Mouse (Mus musculus) thymus, adult 2 months (tissue): ENCODE results near the gene Vsir. TPM values are rescaled to one million over a fixed set of nuclear protein-coding genes. Genes with fewer than 3 reads are reported as not detected.

Experiments used
- DNase-seq: peaks from one replicate; pipeline ENCODE4 v3.0.0; 2021
- H3K27ac ChIP-seq: fragments of 200-500 bp; 2 replicates; pipeline ENCODE4 v1.5.1; 2012; ENCODE audit warnings: low read length, control low read depth; ENCODE audit not compliant: control insufficient read depth, insufficient read depth
- H3K27me3 ChIP-seq: fragments of 200-500 bp; 2 replicates; pipeline ENCODE4 v1.6.1; 2012; ENCODE audit warnings: mild to moderate bottlenecking, low read length, moderate library complexity, mixed read lengths; ENCODE audit not compliant: control insufficient read depth, insufficient read depth
- H3K36me3 ChIP-seq: fragments of 200-500 bp; 2 replicates; pipeline ENCODE4 v1.6.1; 2012; ENCODE audit warnings: mild to moderate bottlenecking, low read length, moderate library complexity; ENCODE audit not compliant: control insufficient read depth, insufficient read depth
- H3K4me1 ChIP-seq: fragments of 200-500 bp; replicated peaks from 2 replicates; pipeline ENCODE4 v1.6.1; 2012; ENCODE audit warnings: low read length; ENCODE audit not compliant: control insufficient read depth, insufficient read depth
- H3K4me3 ChIP-seq: fragments of 200-500 bp; 2 replicates; pipeline ENCODE4 v1.5.1; 2012; ENCODE audit warnings: mild to moderate bottlenecking, low read length, control low read depth, moderate library complexity; ENCODE audit not compliant: control insufficient read depth, insufficient read depth
- CTCF ChIP-seq: fragments of 200-500 bp; IDR thresholded peaks from 2 replicates; pipeline ENCODE4 v1.5.1; 2012; ENCODE audit warnings: mild to moderate bottlenecking, control low read depth, low read length, moderate library complexity, borderline replicate concordance; ENCODE audit not compliant: control insufficient read depth, poor library complexity, insufficient read depth; ENCODE audit errors: extremely low read depth
- POLR2A ChIP-seq: fragments of 200-500 bp; IDR thresholded peaks from 2 replicates; pipeline ENCODE4 v1.6.1; 2012; ENCODE audit warnings: mild to moderate bottlenecking, low read length, control low read depth, moderate library complexity; ENCODE audit not compliant: control insufficient read depth, poor library complexity, insufficient read depth; ENCODE audit errors: extremely low read depth
- WGBS: fragments of 180-500 bp; shearing (Covaris S2); methylation state at CpG from one replicate; pipeline ENCODE4 v1.1.7; 2018; 5-methylcytosine and 5-hydroxymethylcytosine counted together
- polyA plus RNA-seq: library from polyadenylated mRNA; depleted of rRNA; stranded (reverse); fragments of >200 nt; gene quantifications from 2 replicates; pipeline ENCODE4 v1.2.3, GENCODE M21; 2012

Vsir gene
- polyA plus RNA-seq, 1 experiment = 166 TPM

DNA sequence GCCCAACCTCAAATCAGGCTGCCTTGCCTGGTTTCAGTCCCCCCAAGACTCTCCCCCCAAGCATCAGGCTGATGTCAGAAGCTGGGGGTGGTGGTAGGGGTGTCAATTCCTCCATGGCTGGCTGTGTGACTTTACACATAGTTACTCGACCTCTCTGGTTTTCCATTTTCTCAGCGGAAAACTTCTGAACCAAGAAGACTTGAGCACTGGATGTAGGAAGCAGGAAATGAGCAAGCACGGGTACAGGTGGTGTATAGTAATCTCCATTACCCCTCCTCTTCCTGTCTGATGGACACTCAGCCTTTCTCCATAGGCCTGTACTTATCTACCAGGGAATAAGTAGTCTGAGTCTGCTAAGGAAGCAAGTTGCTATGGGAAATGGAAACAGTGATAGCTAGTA is 33.6 kb downstream of the Vsir start:
- H3K27ac ChIP-seq = peak overlapping the region; percentile 89
- no peaks in the 10 kb centered on the region for H3K36me3 ChIP-seq
- no peak overlapping the region for H3K4me3 ChIP-seq
- DNase-seq = no peak
- H3K4me1 ChIP-seq = peaks cover 50% of the 10 kb centered on the region
- 41% methylated on average over 3 of the region's 3 CpGs for WGBS
- no peaks in the 10 kb centered on the region for H3K27me3 ChIP-seq
- TF ChIP-seq POLR2A (no peak), CTCF (no peak)

DNA sequence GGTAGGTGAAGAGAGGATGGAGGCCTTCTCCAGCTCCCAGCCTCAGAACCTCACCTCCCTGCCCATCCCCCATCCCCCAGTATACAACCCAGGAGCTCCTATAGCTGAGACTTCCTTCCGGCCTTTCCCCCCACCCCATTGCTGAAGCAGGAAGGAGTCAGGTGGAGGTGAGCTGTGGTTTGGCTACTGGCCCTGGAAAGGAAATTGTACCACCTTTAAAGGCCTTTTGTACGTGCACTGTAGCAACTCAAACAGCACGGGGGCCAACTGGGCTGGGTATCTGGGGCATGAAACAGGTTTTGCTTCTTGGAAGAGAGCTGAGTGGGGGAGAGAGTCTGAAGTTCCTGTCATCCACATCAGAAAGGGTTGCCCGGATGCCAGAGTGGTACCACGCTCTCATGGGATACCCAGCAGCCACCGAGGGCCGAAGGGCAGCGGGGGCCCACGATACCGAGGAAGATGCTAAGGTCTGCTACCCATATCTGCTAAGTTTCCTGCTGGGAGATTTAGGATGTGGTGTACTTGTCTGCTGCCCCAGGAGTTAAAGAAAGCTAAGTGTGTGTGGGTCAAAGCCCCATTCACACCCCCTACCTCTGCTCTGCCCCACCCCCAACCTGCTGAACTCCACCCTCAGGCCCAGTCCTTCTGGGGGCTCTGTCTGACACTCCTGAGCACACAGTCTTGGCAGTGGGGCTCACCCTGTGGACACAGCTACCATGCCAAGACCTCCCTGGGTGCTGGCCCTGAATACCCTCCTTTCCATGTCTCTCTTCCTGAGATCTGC is 34.7 kb downstream of the Vsir start:
- 5% methylated on average over 10 of the region's 10 CpGs for WGBS
- peak; percentile 84 for DNase-seq

DNA sequence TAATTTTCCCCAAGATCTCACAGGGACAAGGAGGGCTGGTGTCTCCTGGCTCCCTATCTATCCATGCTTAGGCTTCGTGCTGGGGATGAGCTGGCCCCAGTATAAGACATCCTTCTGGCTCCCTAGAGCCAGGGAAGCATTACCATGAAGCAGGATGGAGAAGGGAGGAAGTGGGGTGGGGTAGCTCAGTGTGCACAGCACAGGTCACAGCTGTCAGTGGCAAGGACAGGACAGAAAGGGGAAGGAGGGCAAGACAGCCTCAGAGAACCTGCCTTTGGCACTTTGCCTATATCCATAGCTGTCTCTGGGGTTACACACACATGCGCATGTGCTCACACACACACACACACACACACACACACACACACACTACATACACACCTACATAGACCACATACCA is 41.7 kb downstream of the Vsir start:
- WGBS = 39% methylated on average over 2 of the region's 2 CpGs
- no peak overlapping the region; the same call in 1 of the 2 replicates for H3K27ac ChIP-seq
- peaks cover 46% of the 10 kb centered on the region for H3K4me1 ChIP-seq
- DNase-seq = peak; percentile 54
- no peaks in the 10 kb centered on the region for H3K36me3 ChIP-seq
- TF ChIP-seq CTCF = no peak
- no peak for TF ChIP-seq POLR2A
- no peaks in the 10 kb centered on the region for H3K27me3 ChIP-seq
- H3K4me3 ChIP-seq = no peak overlapping the region

More for the DNA sequence above, 34.7 kb downstream of the Vsir start:
- H3K27me3 ChIP-seq = no peaks in the 10 kb centered on the region
- peak overlapping the region; percentile 26 for H3K4me3 ChIP-seq
- peak overlapping the region; percentile 89 for H3K27ac ChIP-seq
- TF ChIP-seq CTCF = no peak
- TF ChIP-seq POLR2A = no peak; the same call in 1 of the 2 replicates
- peaks cover 53% of the 10 kb centered on the region for H3K4me1 ChIP-seq
- no peaks in the 10 kb centered on the region for H3K36me3 ChIP-seq

DNA sequence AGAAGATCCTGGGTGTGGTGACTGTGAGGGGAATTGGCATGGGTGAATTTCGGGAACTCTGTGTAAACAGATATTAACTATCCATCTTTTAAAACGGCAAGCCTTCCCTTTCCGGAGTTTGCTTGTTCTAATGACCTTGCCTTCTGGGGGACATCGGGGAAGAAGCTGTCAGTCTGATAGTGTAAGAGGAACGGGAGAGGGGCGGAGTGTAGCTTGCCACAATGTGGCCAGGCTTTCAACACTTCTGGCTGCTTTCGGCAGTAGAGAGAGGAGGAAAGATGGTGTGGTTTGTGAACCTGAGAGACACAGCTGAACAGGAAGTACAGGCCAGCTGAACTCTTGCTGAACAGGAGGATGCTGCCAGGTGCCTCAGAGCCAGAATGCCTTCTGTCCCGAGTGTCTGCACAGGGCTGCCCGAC is 42.8 kb downstream of the Vsir start:
- WGBS = under 1% methylated on average over 9 of the region's 9 CpGs
- no peak overlapping the region for H3K4me3 ChIP-seq
- TF ChIP-seq POLR2A = peak; percentile 53
- TF ChIP-seq CTCF = peak; percentile 45; the same call in 1 of the 2 replicates
- no peaks in the 10 kb centered on the region for H3K36me3 ChIP-seq
- H3K27ac ChIP-seq = peak overlapping the region; percentile 97
- H3K4me1 ChIP-seq = peaks cover 46% of the 10 kb centered on the region
- DNase-seq = peak; percentile 77
- H3K27me3 ChIP-seq = no peaks in the 10 kb centered on the region

DNA sequence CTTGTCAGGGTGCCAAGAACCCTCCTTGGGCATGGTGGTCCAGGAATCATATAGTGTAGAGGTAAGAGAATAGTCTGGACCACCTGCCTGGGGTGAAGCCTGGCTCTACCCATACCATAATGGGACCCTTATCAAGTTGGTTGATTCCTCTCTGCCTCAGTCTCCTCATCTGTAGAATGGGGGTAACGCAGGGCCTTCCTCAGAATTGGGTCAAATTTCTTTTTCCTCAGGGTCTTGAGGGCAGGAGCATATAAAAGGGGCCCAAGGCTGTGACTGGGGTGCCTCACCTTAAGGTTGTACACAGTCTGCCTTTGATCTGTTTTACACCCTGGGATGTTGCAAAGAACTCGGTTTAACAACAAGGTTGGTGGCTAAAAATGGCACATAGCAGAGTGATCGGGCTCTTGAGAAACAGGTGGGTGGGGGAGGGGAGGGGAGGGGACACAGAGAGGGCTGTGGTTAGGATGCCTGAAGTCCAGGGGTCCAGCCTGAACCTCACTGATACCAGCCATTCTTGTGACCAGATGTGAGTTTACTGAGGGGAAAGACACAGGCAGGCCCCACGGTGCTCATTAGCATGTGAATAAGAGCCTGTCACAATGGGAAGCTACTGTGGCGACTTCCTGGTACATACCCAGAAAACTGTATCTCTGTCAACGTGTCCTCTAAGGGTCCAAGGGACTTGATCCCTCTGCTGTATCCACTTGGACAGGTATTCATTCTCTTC is 43.7 kb downstream of the Vsir start:
- Histone ChIP-seq H3K36me3 (no peaks in the 10 kb centered on the region), H3K4me1 (peaks cover 41% of the 10 kb centered on the region), H3K4me3 (no peak overlapping the region), H3K27me3 (no peaks in the 10 kb centered on the region), H3K27ac (peak overlapping the region; percentile 97)
- TF ChIP-seq POLR2A (no peak), CTCF (no peak)
- DNase-seq = no peak
- WGBS = 23% methylated on average over 6 of the region's 6 CpGs

DNA sequence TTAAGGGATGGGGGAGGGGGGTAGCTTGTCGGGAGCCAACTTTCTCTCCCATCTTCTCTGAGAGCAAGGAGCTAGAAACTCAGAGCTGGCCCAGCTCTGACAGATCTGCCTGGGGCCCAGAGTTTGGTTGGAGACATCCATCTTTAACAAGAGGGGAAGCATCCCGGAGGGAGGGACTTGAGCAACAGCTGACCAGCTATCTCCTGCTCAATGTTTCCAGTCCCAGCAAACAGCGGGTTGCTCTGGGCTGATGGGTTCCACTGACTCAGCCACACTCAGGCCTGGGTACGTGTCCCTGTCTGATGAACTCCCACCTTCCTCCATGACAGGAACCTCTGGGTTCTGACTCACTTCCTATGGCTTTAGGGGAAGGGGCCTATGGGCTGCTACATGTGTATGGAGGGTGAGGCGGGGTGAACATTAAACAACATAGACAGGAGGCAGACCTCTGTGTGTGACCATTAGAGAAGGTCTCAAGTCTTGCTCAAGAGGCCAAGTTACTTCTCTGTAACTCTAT is 44.3 kb downstream of the Vsir start:
- Histone ChIP-seq H3K27ac (peak overlapping the region; percentile 97), H3K4me1 (peaks cover 35% of the 10 kb centered on the region), H3K27me3 (no peaks in the 10 kb centered on the region), H3K4me3 (no peak overlapping the region), H3K36me3 (no peaks in the 10 kb centered on the region)
- TF ChIP-seq POLR2A = no peak
- TF ChIP-seq CTCF = no peak
- 83% methylated on average over 5 of the region's 5 CpGs for WGBS
- no peak for DNase-seq
